Mouse (Mus musculus) liver, embryonic 14.5 days (tissue): ENCODE measurements at regions not wholly inside any gene's neighbourhood (a gene's known extent, or its start where the extent isn't known, plus 50 kb on each side); places are given as distances from the start of the nearest gene placed in this dataset.
A peak's percentile ranks its signal among the peaks of the same experiment; 100 is the strongest.

Experiments used
- ATAC-seq: fragments of 200-750 bp; cut with Nextera tagmentation; 2 replicates; pipeline ENCODE4 v1.8.0; 2017; ENCODE audit warnings: moderate number of reproducible peaks, mild to moderate bottlenecking, moderate library complexity; ENCODE audit not compliant: insufficient read depth
- DNase-seq, 3 experiments: peaks; one replicate each; pipeline ENCODE4 v3.0.0-alpha.2; 2012 to 2013; ENCODE audit warnings: low read depth in 3 of 3, low spot score in 3 of 3
- H3K27ac ChIP-seq: fragments of 300-500 bp; sonication (generic); 2 replicates; pipeline ENCODE4 v1.5.1; 2014; ENCODE audit warnings: moderate library complexity, mild to moderate bottlenecking, control low read depth, inconsistent platforms
- H3K27me3 ChIP-seq: fragments of 300-500 bp; sonication (generic); 2 replicates; pipeline ENCODE4 v1.6.1; 2014; ENCODE audit warnings: mild to moderate bottlenecking, low read length, moderate library complexity; ENCODE audit not compliant: control insufficient read depth, insufficient read depth
- H3K36me3 ChIP-seq: fragments of 300-500 bp; sonication (generic); replicated peaks from 2 replicates; pipeline ENCODE4 v1.6.1; 2014; ENCODE audit warnings: low read depth; ENCODE audit not compliant: control insufficient read depth, insufficient read depth
- H3K4me1 ChIP-seq, 2 experiments: fragments of 200-500 bp in 1 of 2; fragments of 300-500 bp in 1 of 2; sonication (generic) in 1 of 2; replicated peaks; 2 replicates each; pipeline ENCODE4 v1.6.1; 2012 to 2014; ENCODE audit warnings: antibody characterized with exemption in 1 of 2, inconsistent platforms in 1 of 2, low read length in 1 of 2; ENCODE audit not compliant: control insufficient read depth in 2 of 2, insufficient read depth in 2 of 2
- H3K4me2 ChIP-seq: fragments of 300-500 bp; sonication (generic); 2 replicates; pipeline ENCODE4 v1.6.1; 2014; ENCODE audit warnings: low read depth, mild to moderate bottlenecking, control low read depth, moderate library complexity
- H3K4me3 ChIP-seq, 2 experiments: fragments of 200-500 bp in 1 of 2; fragments of 300-500 bp in 1 of 2; sonication (generic) in 1 of 2; 2 replicates each; pipeline ENCODE4 v1.5.1; 2012 to 2014; ENCODE audit warnings: low read depth in 2 of 2, low read length in 2 of 2, mild to moderate bottlenecking in 2 of 2, control low read depth in 1 of 2, inconsistent platforms in 1 of 2, moderate library complexity in 1 of 2; ENCODE audit not compliant: insufficient read depth in 1 of 2
- H3K9ac ChIP-seq: fragments of 300-500 bp; sonication (generic); replicated peaks from 2 replicates; pipeline ENCODE4 v1.6.1; 2014; ENCODE audit warnings: mild to moderate bottlenecking, control low read depth, moderate library complexity
- H3K9me3 ChIP-seq: fragments of 300-500 bp; sonication (generic); 2 replicates; pipeline ENCODE4 v1.6.1; 2016; ENCODE audit warnings: low read length, mixed read lengths; ENCODE audit not compliant: control insufficient read depth
- CTCF ChIP-seq: IDR thresholded peaks from 2 replicates; pipeline ENCODE4 v1.5.1; 2016; ENCODE audit warnings: antibody characterized with exemption, low read depth, control low read depth
- EP300 ChIP-seq: IDR thresholded peaks from 2 replicates; pipeline ENCODE4 v1.6.1; 2016; ENCODE audit warnings: antibody characterized with exemption, low read depth
- WGBS: fragments of 180-500 bp; shearing (Covaris S2); extraction: QIAGEN DNeasy Blood & Tissue Kit; methylation state at CpG from one replicate; pipeline ENCODE4 v1.1.7; 2014; ENCODE audit not compliant: insufficient replicate concordance; 5-methylcytosine and 5-hydroxymethylcytosine counted together

GRCm38 (mm10) chr13:44339061-44339741 is 390.1 kb upstream of the Jarid2 start:
- Histone ChIP-seq H3K4me2 (no peak overlapping the region), H3K27me3 (no peaks in the 10 kb centered on the region), H3K9ac (no peak overlapping the region), H3K36me3 (no peaks in the 10 kb centered on the region), H3K4me1 (peaks cover 0 to 11% of the 10 kb centered on the region in 2 experiments; a peak in 2 of 4 replicates), H3K27ac (no peak overlapping the region), H3K9me3 (no peaks in the 10 kb centered on the region), H3K4me3 (no peak overlapping the region)
- WGBS, result 18% methylated on average over 6 of the region's 6 CpGs
- ATAC-seq, result peak; percentile 62; the same call in 1 of the 2 replicates
- peak; percentile 13 to 38 (median 33) for DNase-seq
- TF ChIP-seq CTCF (no peak), EP300 (no peak)

- H3K9ac ChIP-seq, result no peak overlapping the region
- DNase-seq (no peak), ATAC-seq (no peak)
- WGBS, result 79% methylated on average over 6 of the region's 6 CpGs
- no peak overlapping the region for H3K4me3 ChIP-seq
- 0 out of 4 replicates have a peak, but pooled peaks cover 0 to 3% of the 10 kb centered on the region in 2 experiments for H3K4me1 ChIP-seq
- H3K4me2 ChIP-seq, result no peak overlapping the region
- no peaks in the 10 kb centered on the region for H3K36me3 ChIP-seq
- TF ChIP-seq CTCF, result no peak
- TF ChIP-seq EP300, result no peak
- no peak overlapping the region for H3K27ac ChIP-seq
- H3K27me3 ChIP-seq, result no peaks in the 10 kb centered on the region
- no peaks in the 10 kb centered on the region for H3K9me3 ChIP-seq
These were observed 384.2 kb upstream of the Jarid2 start for GRCm38 (mm10) chr13:44345094-44345493.

GRCm38 (mm10) chr13:44346636-44347035 is 382.6 kb upstream of the Jarid2 start:
- DNase-seq (no peak), ATAC-seq (no peak)
- H3K4me2 ChIP-seq, result no peak overlapping the region
- no peak overlapping the region for H3K9ac ChIP-seq
- no peaks in the 10 kb centered on the region for H3K9me3 ChIP-seq
- H3K36me3 ChIP-seq, result no peaks in the 10 kb centered on the region
- no peaks in the 10 kb centered on the region for H3K4me1 ChIP-seq
- H3K27me3 ChIP-seq, result no peaks in the 10 kb centered on the region
- TF ChIP-seq EP300, result no peak
- no peak for TF ChIP-seq CTCF
- no peak overlapping the region for H3K4me3 ChIP-seq
- no peak overlapping the region for H3K27ac ChIP-seq
- 50% methylated on average over 4 of the region's 4 CpGs for WGBS

- Histone ChIP-seq H3K27me3 (no peaks in the 10 kb centered on the region), H3K9ac (no peak overlapping the region), H3K36me3 (no peaks in the 10 kb centered on the region), H3K4me2 (no peak overlapping the region), H3K4me3 (no peak overlapping the region), H3K9me3 (no peaks in the 10 kb centered on the region), H3K4me1 (no peaks in the 10 kb centered on the region), H3K27ac (no peak overlapping the region)
- TF ChIP-seq EP300 (no peak), CTCF (no peak)
- no peak for ATAC-seq
- DNase-seq, result no peak
- 63% methylated on average over 9 of the region's 9 CpGs for WGBS
These were observed 381.6 kb upstream of the Jarid2 start for GRCm38 (mm10) chr13:44347662-44348061.

GRCm38 (mm10) chr13:44353899-44354298 is 375.4 kb upstream of the Jarid2 start:
- no peak overlapping the region for H3K27ac ChIP-seq
- H3K27me3 ChIP-seq, result no peaks in the 10 kb centered on the region
- 38% methylated on average over 9 of the region's 9 CpGs for WGBS
- ATAC-seq (no peak), DNase-seq (no peak)
- TF ChIP-seq CTCF (no peak), EP300 (no peak)
- no peak overlapping the region for H3K9ac ChIP-seq
- H3K36me3 ChIP-seq, result no peaks in the 10 kb centered on the region
- H3K4me1 ChIP-seq, result peaks cover 0 to 2% of the 10 kb centered on the region in 2 experiments; a peak in 1 of 4 replicates
- H3K4me2 ChIP-seq, result no peak overlapping the region
- no peaks in the 10 kb centered on the region for H3K9me3 ChIP-seq
- H3K4me3 ChIP-seq, result no peak overlapping the region
